Mouse (Mus musculus) megakaryocyte, embryonic 14.5 days (primary cell): ENCODE measurements around the gene Zfp189. TPM values are rescaled to one million over a fixed set of nuclear protein-coding genes. Genes with fewer than 3 reads are reported as not detected.
"Not testable (repeated sequence)": the region's sequence is repeated elsewhere in the genome, so short reads cannot be mapped to it uniquely, and the experiment has no call there.

ENCODE experiments used
- H3K27me3 ChIP-seq: replicated peaks from 2 replicates; pipeline ENCODE3; 2012; ENCODE audit warnings: inconsistent platforms
- H3K36me3 ChIP-seq: replicated peaks from 2 replicates; pipeline ENCODE3; 2012; ENCODE audit warnings: low read length, inconsistent platforms, mixed read lengths
- H3K4me1 ChIP-seq: 2 replicates; pipeline ENCODE4 v1.6.1; 2012; ENCODE audit warnings: inconsistent platforms
- H3K4me3 ChIP-seq: replicated peaks from 2 replicates; pipeline ENCODE3; 2012; ENCODE audit warnings: moderate library complexity, mild to moderate bottlenecking, inconsistent platforms
- H3K9me3 ChIP-seq: 2 replicates; pipeline ENCODE4 v1.6.1; 2012; ENCODE audit warnings: inconsistent platforms
- FLI1 ChIP-seq: IDR thresholded peaks from 2 replicates; pipeline ENCODE4 v1.6.1; 2012; ENCODE audit warnings: low read length, inconsistent platforms, mixed read lengths
- GATA1 ChIP-seq: IDR thresholded peaks from 3 replicates; pipeline ENCODE4 v1.6.1; 2012; ENCODE audit warnings: mixed read lengths, low read length, inconsistent platforms, borderline replicate concordance
- polyA plus RNA-seq: library from polyadenylated mRNA; stranded (reverse); fragments of >175 nt; gene quantifications from 2 replicates; pipeline ENCODE4 v1.2.3, GENCODE M21; 2012; ENCODE audit warnings: low replicate concordance; ENCODE audit not compliant: insufficient read depth

The Zfp189 gene
- polyA plus RNA-seq, 1 experiment = 0.84 TPM

DNA sequence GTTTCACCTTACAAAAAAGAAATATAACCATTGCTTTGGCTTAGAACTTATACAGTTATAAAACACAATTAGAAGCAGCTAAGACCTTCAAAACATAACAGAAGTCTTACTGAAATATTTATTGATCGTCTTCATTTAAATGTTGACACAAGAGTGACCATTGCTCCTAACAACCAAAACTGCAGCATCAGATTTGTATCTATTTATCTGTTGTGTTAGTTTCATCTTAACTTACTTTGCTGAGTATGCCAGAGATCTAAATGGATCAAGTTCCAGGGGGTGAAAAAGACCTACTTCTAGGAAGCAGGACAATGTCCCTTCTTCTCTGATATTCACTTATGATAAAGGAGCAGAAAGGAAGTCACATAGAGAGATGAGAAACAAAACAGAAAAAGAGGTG, 17.4 kb upstream of the Zfp189 start:
- Histone ChIP-seq H3K4me1 (no peaks in the 10 kb centered on the region), H3K4me3 (no peak overlapping the region), H3K9me3 (no peaks in the 10 kb centered on the region), H3K36me3 (no peaks in the 10 kb centered on the region), H3K27me3 (no peaks in the 10 kb centered on the region)
- no peak for TF ChIP-seq GATA1
- TF ChIP-seq FLI1 = no peak

DNA sequence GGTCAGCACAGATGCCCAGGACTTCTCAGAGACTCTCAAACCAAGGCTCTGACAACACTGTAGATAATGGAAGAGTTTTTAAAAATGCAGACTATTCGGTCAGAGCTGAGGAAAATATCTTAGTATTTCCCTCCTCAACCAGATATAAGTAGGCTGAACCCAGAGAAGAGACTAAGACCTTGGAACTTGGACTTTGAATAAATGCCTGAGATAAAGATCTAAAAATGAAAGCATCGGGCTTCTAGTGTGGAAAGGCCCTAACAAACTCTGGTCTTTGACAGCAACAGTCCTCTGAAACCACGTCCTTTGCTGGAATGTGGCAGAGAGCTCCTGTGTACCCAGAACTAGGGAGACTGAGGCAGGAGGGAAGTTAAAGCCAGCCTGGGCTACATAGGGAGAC, 14.6 kb upstream of the Zfp189 start, which contains the start of gene Baat:
Baat (minus strand) TSS at position 172 of the 400 bp plus-strand sequence.
- Histone ChIP-seq H3K27me3 (no peaks in the 10 kb centered on the region), H3K4me1 (no peaks in the 10 kb centered on the region), H3K9me3 (no peaks in the 10 kb centered on the region), H3K36me3 (peaks cover 1% of the 10 kb centered on the region), H3K4me3 (no peak within 1 kb of the TSS)
- no peak for TF ChIP-seq FLI1
- no peak for TF ChIP-seq GATA1

DNA sequence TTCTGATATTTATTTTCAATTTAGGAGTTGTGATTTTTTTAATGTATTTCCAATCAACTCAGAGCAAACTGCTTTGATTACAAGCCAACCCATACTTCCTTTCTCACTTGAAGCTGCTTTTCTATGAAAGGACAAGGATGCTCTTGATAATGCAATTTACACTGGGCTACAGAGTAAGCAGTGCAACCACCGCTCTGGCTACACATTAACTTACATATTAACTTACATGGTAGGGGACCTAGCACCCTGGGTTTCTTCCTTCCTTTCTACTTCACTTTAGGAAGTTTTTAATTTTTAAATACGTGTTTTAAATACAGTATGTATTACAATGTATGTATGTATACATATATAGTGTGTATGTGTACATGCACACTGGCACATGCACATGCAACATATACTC, 11.8 kb upstream of the Zfp189 start:
- Histone ChIP-seq H3K27me3 (no peaks in the 10 kb centered on the region), H3K36me3 (peaks cover 28% of the 10 kb centered on the region), H3K9me3 (no peaks in the 10 kb centered on the region), H3K4me3 (no peak overlapping the region), H3K4me1 (no peaks in the 10 kb centered on the region)
- no peak for TF ChIP-seq FLI1
- no peak for TF ChIP-seq GATA1

DNA sequence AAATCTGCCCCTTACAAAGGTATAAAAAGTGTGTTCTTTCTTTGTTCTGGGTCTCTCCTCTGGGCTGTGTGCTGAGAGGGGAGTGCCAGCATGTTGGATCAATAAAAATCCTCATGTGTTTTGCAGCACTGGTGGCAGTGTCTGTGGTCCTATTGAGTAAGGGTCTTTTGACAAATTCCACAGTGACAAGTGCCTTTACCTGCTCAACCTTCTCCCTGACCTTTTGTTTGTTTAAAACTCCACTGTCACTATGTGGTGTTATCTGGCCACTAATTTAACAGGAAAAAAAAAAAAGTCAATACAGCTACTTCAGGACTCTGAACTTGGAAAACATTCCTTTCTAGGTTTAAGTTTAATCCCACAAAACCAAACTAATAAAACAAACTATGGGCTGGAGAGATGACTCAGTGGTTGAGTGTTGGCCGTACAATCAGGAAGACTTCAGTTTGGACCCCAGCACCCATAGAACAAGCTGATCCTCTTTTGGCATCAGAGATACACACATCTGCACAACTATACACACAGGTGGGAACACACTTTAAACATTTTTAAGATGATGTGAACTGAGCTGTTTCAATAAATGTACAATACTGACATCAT, 10.6 kb upstream of the Zfp189 start:
- H3K4me3 ChIP-seq = not testable (repeated sequence)
- peaks cover 39% of the 10 kb centered on the region for H3K36me3 ChIP-seq

DNA sequence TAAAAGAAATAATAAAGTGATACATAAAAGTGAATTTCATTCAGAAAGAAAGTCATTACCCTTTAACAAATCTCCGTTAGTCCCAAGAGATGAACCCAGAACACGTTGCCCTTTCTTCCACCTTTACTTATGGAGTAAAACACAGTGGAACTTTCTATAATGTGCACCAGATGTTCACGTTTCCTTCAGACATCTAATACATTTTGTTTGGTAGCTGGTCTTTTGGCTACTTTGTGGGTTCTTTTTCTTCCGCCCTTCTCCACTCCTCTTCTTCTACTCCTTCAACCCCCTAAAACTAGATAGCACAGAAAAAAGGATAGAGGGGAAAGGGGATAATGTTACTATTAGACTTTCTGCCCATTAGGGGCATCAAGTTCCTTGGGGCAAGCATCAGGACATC, 8.3 kb upstream of the Zfp189 start:
- Histone ChIP-seq H3K9me3 (no peaks in the 10 kb centered on the region), H3K4me3 (no peak overlapping the region), H3K4me1 (peaks cover 7% of the 10 kb centered on the region; the same call in 1 of the 2 replicates), H3K27me3 (no peaks in the 10 kb centered on the region), H3K36me3 (peaks cover 49% of the 10 kb centered on the region)
- TF ChIP-seq GATA1 (no peak), FLI1 (no peak)

More for the DNA sequence above, 10.6 kb upstream of the Zfp189 start:
- H3K9me3 ChIP-seq, H3K27me3 ChIP-seq, H3K4me1 ChIP-seq: not testable (repeated sequence)

DNA sequence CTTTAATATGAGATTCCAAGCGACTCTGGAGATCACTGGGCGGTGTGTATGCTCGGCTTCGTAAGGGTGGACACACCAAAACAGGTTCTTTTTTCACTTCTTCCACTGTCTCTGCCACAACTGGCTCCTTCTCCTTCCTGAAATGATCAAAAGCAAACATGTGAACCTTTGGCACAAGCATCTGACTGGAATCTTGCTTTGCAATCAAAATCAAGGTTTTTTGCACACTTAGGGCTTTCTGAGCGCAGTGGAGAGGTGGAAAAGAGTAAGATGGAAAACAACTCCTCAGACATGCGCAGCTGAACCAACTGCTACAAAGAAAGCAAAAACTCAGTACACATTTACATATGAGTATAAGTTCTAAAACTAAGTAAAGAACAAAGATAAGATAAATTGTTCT, 6.5 kb upstream of the Zfp189 start:
- H3K9me3 ChIP-seq = no peaks in the 10 kb centered on the region
- no peaks in the 10 kb centered on the region for H3K27me3 ChIP-seq
- H3K4me3 ChIP-seq = no peak overlapping the region
- no peak for TF ChIP-seq FLI1
- TF ChIP-seq GATA1 = no peak
- peaks cover 59% of the 10 kb centered on the region for H3K36me3 ChIP-seq
- peaks cover 18% of the 10 kb centered on the region for H3K4me1 ChIP-seq

DNA sequence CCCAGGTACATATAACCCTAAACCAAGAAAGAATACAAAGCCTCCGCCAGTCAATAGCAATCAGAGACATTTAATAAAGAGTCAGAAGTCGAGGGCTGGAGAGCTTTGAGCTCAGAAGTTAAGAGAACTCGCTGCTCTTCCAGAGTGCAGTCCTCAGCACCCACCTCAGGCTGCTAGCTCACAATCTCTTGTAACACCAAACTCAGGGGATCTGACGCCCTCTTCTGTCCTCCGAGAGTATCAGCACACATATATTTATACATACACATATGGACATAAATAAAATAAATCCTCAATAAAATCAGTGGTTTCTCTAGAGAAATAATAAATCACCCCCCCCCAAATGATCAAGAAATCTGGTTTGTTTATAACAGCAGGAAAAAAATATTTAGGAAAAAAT, 1.5 kb upstream of the Zfp189 start:
- H3K27me3 ChIP-seq = no peaks in the 10 kb centered on the region
- TF ChIP-seq GATA1 = no peak
- no peak for TF ChIP-seq FLI1
- peaks cover 53% of the 10 kb centered on the region for H3K36me3 ChIP-seq
- peaks cover 39% of the 10 kb centered on the region for H3K4me1 ChIP-seq
- peak overlapping the region; percentile 65 for H3K4me3 ChIP-seq
- no peaks in the 10 kb centered on the region for H3K9me3 ChIP-seq

DNA sequence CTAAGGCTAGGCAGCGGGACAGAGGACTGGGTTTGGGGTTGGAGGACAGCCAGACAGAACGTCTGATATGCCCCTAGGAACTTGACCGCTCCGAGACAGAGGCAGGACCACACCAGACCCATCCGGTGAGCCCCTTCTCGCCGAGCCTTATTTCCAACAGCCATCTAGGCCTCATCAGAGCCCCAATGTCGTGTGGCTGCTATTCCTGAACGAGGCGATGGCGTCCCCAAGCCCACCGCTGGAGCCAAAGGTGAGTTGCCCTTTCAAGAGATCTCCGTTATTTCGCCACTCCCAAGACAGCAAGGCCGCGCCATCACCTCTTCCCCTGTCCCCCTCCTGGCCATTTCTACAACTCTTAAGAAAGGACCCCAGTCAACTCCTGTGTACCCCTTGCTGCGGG, 370 bp downstream of the Zfp189 start:
- H3K4me1 ChIP-seq = peaks cover 39% of the 10 kb centered on the region
- H3K4me3 ChIP-seq = peak overlapping the region; percentile 99
- TF ChIP-seq GATA1 = no peak
- no peak for TF ChIP-seq FLI1
- peaks cover 61% of the 10 kb centered on the region for H3K36me3 ChIP-seq
- no peaks in the 10 kb centered on the region for H3K9me3 ChIP-seq
- no peaks in the 10 kb centered on the region for H3K27me3 ChIP-seq

DNA sequence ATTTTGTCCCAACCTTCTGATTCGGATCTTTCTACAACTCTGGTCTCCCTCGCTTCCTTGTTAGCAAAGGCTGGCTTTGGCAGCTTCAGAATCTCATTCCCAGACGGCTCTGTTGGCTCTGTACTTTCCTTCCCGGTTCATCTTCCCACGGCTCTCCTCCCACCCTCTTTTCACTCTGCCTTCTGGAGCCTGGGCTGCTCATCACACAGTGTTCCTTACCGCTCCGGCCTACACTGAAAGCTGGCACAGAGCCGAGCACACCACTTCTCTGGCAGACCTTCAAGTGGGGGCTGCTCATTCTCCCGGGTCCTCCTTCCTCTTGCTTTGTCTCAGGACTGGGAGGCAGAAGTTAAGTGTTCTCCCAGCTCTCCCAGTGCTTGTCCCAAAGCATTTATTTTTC, 1.6 kb downstream of the Zfp189 start:
- TF ChIP-seq GATA1 (no peak), FLI1 (no peak)
- no peaks in the 10 kb centered on the region for H3K27me3 ChIP-seq
- H3K36me3 ChIP-seq = peaks cover 63% of the 10 kb centered on the region
- peaks cover 33% of the 10 kb centered on the region for H3K4me1 ChIP-seq
- peak overlapping the region; percentile 5 for H3K4me3 ChIP-seq
- H3K9me3 ChIP-seq = 0 out of 2 replicates have a peak, but pooled peaks cover 1% of the 10 kb centered on the region

DNA sequence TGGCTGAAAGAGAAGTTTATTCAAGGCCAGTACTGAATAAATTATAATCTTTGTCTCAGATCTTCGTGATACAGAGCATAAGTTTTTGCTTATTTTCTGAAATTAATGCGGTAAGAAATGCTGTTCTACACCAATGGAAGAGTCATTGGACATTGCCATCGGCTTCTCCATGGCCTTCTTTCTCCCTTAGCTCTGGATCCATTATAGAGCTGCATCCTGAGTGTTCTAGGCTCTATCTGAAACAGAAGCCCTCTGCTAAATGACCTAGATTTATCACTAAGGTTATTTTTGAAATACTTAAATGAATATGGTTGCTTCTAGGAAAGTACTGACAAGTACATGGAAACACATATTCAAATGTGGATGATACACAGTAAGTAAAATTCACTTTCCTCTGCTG, 14.1 kb downstream of the Zfp189 start:
- Histone ChIP-seq H3K27me3 (no peaks in the 10 kb centered on the region), H3K4me1 (no peaks in the 10 kb centered on the region), H3K9me3 (peaks cover 9% of the 10 kb centered on the region), H3K36me3 (peaks cover 17% of the 10 kb centered on the region), H3K4me3 (no peak overlapping the region)
- TF ChIP-seq GATA1 = no peak
- TF ChIP-seq FLI1 = no peak
